Mouse (Mus musculus) neural tube, embryonic 10.5 days (tissue): ENCODE measurements around the gene Dhrs7c.
A peak's percentile ranks its signal among the peaks of the same experiment; 100 is the strongest.

Source experiments
- DNase-seq: peaks from one replicate; pipeline ENCODE4 v3.0.0-alpha.2; 2017; ENCODE audit warnings: low spot score; ENCODE audit errors: extremely low spot score

Gene Dhrs7c

DNA sequence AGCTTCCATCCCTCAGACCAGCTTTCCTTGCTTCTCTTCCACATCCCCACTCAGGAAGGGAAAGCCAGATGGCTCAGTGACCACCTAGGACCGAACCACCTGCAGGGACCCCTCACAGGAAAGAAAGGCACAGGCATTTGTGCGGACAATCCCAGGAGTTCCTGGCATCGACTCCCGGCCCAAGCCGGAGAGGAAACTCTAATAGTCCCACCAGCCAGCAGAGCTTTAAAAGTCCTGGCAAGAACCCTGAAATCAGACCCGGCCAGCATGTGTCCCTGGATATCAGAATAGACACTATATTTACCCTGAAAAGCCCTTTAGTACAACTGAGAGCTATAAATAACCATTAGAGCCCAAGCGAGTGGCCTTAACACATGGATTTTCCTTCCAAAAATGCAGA lies at the start of gene Dhrs7c:
TSS of gene Dhrs7c (plus strand) at position 257 of the 400 bp plus-strand sequence.
- no peak for DNase-seq

GRCm38 (mm10) chr11:67756287-67756686 lies 41.7 kb upstream of the Dhrs7c start:
- no peak for DNase-seq

DNA sequence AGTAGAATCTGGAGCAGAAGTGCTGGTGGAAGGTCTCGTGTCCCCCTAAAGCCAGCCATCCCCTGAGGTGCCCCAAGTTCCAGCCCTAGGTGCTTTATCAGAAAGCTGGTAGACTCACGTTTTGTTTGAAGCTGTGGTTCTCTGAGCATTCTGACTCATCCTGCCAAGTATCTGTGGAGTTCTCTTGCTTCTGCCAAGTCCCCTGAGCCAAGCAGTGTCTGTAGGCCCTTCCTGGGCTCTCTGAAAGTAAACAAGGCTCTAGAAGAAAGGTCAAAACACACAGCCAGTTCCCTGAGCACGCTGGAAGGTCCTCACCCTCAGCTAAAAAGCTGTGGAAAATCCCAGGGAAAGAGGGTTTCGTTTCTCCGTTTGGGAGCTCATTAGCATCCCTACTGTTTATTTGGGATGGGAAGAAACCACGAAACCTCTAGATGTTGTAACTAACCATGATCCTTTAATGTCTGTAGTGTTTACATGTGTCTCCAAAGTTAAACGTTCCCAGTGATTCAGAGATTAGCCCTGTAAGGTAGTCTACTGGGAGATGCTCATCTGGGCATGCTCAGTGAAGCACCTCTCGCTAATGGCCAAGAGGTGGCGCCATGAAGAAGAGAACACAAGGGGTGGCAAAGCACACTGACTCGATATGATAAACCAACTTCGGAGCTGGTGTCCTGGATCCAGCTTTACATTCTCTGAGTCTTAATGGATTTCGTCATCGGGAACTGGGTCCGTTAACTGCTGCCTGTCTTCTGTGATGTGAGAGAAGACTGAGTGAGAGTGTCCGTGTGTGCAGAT lies 40.4 kb upstream of the Dhrs7c start:
- no peak for DNase-seq

- DNase-seq, result no peak
These were observed 26.9 kb upstream of the Dhrs7c start, which contains the start of gene Glp2r for GRCm38 (mm10) chr11:67771053-67771452. Gene Glp2r (minus strand): TSS chr11:67771153.

DNA sequence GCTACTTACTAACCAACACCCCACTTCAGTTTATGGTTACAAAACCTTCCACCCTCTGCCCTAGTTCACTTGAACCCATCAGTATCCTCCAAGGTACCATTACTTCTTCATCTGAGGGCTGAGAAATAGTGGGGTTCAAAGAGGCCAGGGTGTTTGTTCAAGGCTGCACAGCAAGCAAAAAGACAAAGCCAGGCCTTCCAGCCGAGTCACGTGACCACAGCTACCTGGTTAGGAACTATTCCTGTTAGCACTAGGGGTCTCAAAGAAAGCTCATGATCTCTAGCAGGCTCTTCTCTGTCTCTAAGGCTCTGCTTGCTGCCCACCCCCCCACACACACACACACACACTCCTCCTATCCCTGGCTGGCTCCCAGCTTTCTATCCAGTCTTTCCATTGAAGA lies 26.3 kb upstream of the Dhrs7c start:
- no peak for DNase-seq

DNA sequence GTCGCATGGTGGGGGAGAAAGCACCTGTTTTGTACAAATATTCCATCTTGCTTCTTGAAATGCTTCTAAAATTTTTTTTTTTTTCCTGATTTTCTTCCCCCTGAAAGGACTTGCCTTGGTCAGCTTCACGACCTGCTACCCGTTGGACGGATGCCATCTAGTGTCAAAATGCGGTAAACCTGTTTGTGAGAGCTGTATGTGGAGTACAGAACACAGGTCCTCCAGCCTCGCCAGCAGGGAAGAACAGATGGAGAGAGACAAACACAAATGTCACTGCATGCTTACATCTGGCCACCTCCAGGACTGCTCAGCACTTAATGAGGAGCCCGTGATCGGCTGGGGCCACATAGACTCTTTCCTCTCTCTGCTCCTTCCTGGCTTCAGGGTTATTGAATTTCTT lies 25.4 kb upstream of the Dhrs7c start:
- peak; percentile 37 for DNase-seq

DNA sequence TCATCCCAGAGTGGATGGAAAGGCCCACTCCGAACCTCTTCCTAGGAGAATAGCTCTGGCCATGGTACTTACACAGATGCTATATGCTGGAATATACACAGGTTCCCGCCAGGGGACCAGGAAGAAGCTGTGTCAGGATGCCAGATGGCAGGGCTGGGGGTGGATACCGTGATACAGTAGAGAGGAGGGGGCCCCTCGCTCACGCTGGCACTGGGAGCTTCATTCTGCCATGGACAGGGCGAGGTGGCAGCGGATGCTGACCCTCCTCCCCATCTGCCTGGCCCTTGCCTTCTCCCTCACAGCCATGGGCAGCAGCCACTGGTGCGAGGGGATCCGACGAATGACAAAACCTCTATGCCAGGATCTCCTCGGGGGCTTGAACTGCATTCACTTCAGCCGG lies 23.6 kb upstream of the Dhrs7c start, which contains the start of gene Gsg1l2:
TSS of gene Gsg1l2 (plus strand) at position 230 of the 400 bp plus-strand sequence.
- no peak for DNase-seq

- no peak for DNase-seq
These were observed 7.8 kb upstream of the Dhrs7c start for GRCm38 (mm10) chr11:67790182-67790581.

DNA sequence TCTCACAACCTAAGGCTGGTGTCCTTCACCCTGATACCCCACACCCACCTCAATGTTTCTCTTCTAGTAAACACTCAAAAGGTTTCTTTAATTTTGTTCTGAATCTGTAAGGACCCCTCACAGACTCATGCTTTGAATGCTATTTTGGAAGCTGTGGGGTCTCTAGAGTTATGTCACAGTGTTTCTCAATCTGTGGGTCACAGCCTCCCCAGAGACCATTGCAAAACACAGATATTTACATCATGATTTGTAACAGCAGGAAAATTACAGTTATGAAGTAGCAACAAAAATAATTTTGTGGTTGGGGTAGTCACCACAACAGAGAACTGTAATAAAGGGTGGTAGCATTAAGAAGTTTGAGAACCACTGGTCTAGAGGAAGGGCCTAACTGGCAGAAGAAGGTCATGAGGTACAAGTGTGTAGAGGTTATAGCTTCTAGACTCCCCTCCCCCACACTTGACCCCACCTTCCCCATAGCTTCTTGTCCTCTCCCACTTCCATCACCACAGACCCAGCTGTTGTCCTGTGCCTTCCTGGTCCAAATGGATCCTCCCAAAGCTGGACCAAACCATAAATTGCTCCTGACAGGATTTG lies 2.2 kb downstream of the Dhrs7c start:
- DNase-seq, result no peak

DNA sequence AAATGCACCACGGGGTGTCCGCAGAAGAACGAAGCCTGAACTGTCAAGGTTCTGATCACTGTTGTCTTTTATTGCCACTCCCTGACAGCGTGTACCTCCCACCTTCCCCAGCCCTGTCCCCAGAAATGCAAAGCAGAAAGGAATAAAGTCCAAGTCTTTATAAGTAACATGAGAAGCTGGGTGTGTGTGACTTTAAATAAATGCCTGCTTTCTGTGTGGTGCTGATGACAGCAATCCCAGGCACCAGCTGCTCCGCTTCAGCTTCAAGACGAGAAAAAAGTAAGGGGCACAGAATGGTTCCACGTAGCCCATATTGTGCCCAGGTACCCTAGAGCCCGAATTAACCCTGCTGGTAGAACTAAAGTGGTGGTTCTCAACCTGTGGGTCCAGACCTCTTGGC lies 3.2 kb downstream of the Dhrs7c start:
- DNase-seq, result no peak

GRCm38 (mm10) chr11:67805538-67805937 lies 7.6 kb downstream of the Dhrs7c start:
- no peak for DNase-seq

- no peak for DNase-seq
These were observed 9.0 kb downstream of the Dhrs7c start for GRCm38 (mm10) chr11:67806832-67807597.

- no peak for DNase-seq
These were observed 10.1 kb downstream of the Dhrs7c start for GRCm38 (mm10) chr11:67808051-67808450.

DNA sequence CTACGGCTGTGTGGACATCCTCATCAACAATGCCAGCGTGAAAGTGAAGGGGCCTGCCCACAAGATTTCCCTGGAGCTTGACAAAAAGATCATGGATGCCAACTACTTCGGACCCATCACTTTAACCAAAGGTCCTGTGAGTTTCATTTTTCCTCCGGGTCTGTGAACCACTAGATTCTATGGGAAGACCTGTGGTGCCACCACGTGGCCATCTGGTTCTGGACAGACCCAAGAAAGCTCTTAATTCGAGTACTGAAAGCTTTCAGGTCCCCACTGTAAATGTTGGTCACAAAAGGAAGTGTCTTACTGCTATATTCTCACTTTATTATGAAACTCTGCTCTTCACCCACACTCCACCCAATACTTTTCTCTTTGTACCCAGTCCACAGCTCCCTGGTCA lies 13.5 kb downstream of the Dhrs7c start:
- DNase-seq, result no peak

- DNase-seq, result peak; percentile 51
These were observed 21.6 kb downstream of the Dhrs7c start for GRCm38 (mm10) chr11:67819604-67820003.

DNA sequence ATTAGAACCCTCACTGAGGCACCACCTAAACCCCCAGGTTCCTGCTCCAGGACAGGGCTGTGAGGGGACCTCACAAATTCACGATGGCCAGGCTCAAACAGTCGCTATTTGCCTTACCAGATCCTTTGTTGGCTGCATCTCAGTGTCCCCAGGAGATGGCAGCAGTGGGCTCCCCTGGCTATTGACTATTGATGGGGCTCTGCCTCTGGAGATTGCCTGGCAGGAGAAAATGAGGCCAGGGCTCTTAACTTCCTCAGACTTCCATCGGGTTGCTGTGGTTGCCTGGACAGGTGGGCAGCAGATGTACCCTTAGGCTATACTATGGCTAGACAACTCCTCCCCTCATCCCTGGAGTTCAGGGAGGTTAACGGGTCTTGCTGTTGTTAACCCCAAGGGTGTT lies 22.2 kb downstream of the Dhrs7c start:
- DNase-seq, result peak; percentile 54

GRCm38 (mm10) chr11:67821560-67821959 lies 23.6 kb downstream of the Dhrs7c start:
- DNase-seq, result no peak

- no peak for DNase-seq
These were observed 30.5 kb downstream of the Dhrs7c start for GRCm38 (mm10) chr11:67828360-67829059.

DNA sequence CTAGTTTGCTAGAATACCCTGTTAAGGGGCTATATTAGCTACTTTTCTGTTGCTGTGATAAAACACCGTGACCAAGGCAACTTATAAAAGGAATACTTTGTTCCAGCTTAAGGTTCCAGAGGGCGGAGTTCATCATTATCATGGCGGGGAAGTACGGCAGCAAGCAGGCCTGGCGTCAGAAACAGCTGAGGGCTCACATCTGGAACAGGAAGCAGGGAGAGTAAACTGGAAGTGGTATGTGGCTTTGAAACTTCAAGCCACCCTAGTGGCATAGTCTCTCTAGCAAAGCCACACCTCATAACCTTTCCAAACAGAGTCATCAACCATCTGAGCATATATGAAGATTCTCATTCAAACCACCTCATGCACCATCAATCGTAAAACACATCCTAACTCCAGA lies 31.5 kb downstream of the Dhrs7c start:
- DNase-seq, result no peak

GRCm38 (mm10) chr11:67831820-67832219 lies 33.8 kb downstream of the Dhrs7c start:
- DNase-seq, result no peak

DNA sequence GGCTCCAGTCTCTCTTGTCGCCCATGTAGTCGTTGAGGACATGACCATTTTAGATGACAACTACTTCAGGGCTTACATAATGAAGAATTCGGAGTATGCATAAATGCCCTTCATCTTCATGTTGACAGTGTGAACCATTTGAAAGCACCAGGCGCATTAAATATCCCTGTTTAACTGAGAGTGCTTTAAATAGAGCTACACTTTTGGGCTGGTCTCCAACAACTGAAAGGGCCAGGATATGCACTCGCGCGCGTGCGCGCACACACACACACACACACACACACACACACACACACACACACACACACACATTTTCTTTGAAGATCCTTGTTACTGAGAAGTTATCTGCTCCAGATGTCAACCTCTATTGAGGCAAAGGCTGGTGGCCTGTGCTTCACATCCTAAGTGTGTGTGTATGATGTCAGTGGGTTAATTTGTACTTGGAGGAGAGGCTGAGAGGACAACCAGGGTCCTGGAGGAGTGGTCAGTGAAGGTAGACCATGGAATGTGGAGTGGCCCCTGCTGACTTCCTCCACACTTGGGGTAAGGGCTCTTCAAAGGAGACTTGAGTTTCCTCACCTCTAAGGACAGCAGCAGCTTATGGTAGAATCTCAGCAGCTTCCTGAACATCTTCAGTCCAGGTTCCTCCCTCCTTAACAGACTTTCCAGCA lies 37.6 kb downstream of the Dhrs7c start:
- DNase-seq, result no peak
